Mouse (Mus musculus): ENCODE measurements around the gene Khdc4.

- TF ChIP-seq CTCF (IDR thresholded peaks at IDR 0.05 in 2 of 3, conservative IDR thresholded peaks at IDR 0.05 in 1 of 3; ENCODE audit: control insufficient read depth in 1 of 3, insufficient read depth in 1 of 3, low read depth in 2 of 3, low read length in 3 of 3, poor library complexity in 1 of 3, severe bottlenecking in 1 of 3), result no peak
- no peak for TF ChIP-seq E2F4 (IDR thresholded peaks at IDR 0.05; ENCODE audit: borderline replicate concordance, low read depth, low read length)
- no peak for TF ChIP-seq ZMIZ1 (IDR thresholded peaks at IDR 0.05; ENCODE audit: low read depth, low read length)
- TF ChIP-seq POLR2A (IDR thresholded peaks at IDR 0.05; ENCODE audit: control insufficient read depth in 1 of 2, insufficient read depth in 1 of 2, low read depth in 1 of 2, low read length in 2 of 2, poor library complexity in 1 of 2), result peak in 1 of 2 experiments; percentile 42; a peak in 1 of 4 replicates
- no peak for TF ChIP-seq GATA1 (IDR thresholded peaks at IDR 0.05; ENCODE audit: low read depth, low read length)
- no peak for TF ChIP-seq JUND (IDR thresholded peaks at IDR 0.05; ENCODE audit: low read depth, low read length)
Observed at GRCm38 (mm10) chr3:88746139-88746870, 60.7 kb downstream of the Khdc4 start.

All from MEL (cell line).